Mouse (Mus musculus) A20 (cell line): ENCODE data around the gene Proser3.

Experiments used
- DNase-seq: peaks from one replicate; pipeline ENCODE4 v3.0.0-alpha.2; 2011; ENCODE audit warnings: low read depth, low spot score

Proser3 gene

DNA sequence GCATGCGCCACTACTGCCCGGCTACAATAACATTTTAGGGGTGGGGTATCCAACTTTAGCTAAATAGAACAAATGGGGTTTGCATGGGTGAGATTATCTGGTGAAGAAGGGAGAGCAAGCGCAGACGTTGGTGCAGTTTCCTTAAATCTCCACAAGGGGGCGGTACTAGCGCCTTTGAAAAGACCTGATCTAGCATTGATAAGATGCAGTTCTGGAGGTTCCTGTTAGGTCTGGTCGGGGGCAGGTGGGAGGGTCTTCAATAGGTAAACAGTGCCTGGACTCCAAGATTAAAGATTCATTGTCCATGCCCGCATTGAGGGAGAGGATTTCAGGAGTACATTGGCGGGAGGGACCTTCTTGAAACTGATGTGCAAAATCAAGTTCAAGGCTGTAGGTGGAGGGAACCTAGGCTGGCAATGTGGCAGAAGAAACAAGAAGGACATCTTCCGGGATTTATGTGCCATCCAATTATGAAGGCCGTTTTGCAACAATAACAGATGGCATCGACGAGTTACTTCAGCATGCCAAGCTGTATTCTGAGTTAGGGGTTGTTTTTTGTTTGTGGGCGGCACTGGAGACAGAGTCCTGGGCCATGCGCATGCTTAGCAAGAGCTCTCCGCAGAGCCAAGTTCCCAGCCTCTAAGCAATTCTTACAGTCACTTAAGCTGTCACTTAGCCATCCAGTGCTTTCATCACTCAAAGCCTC, 61.7 kb downstream of the Proser3 start:
- DNase-seq: peak; percentile 64
